7 mouse cellular contexts compared by ENCODE assay signal in genomic region chr17:32118484-32118883, GRCm38 (mm10). TPM values are rescaled to one million over a fixed set of nuclear protein-coding genes. Genes with fewer than 3 reads are reported as not detected.
DNase-seq lines count a peak whose midpoint lies in the region; ATAC-seq and TF ChIP-seq lines count a peak whose summit lies in the region.

No protein-coding gene starts in this region.

- no peaks in the 10 kb centered on the region for H3K9me3 ChIP-seq in ES-Bruce4 (replicated peaks; ENCODE audit: control insufficient read depth, insufficient read depth, low read length, poor library complexity, severe bottlenecking)
- H3K9me3 ChIP-seq in heart, postnatal 0 days (replicated peaks; ENCODE audit: control insufficient read depth, low read length): no peaks in the 10 kb centered on the region
- no peaks in the 10 kb centered on the region for H3K9me3 ChIP-seq in midbrain, embryonic 10.5 days (replicated peaks)

- H3K79me2 ChIP-seq in C2C12 (ENCODE audit: control insufficient read depth, insufficient read depth): no peaks in the 10 kb centered on the region

- ATAC-seq in heart, postnatal 0 days (ENCODE audit: insufficient read depth, low read depth): no peak

- DNase-seq in heart, postnatal 0 days (ENCODE audit: low spot score): no peak
- no peak for DNase-seq in midbrain, embryonic 10.5 days (ENCODE audit: low spot score)
- DNase-seq in adrenal gland, adult 2 months: no peak
- no peak for DNase-seq in left cerebral cortex, postnatal 14 days (ENCODE audit: low spot score in 2 of 2)
- DNase-seq in kidney, postnatal 10 days: no peak

- no peak overlapping the region for H3K4me2 ChIP-seq in heart, postnatal 0 days (ENCODE audit: low read depth, low read length)

- no peak for TF ChIP-seq EP300 in ES-Bruce4 (IDR thresholded peaks at IDR 0.05; ENCODE audit: insufficient read depth, low read depth, low read length)
- no peak for TF ChIP-seq EP300 in heart, postnatal 0 days (IDR thresholded peaks at IDR 0.05; ENCODE audit: low read depth)

- no peaks in the 10 kb centered on the region for H3K36me3 ChIP-seq in C2C12 (ENCODE audit: control insufficient read depth, insufficient read depth)
- H3K36me3 ChIP-seq in ES-Bruce4 (ENCODE audit: control insufficient read depth, insufficient read depth, low read length, poor library complexity, severe bottlenecking): no peaks in the 10 kb centered on the region
- no peaks in the 10 kb centered on the region for H3K36me3 ChIP-seq in heart, postnatal 0 days (replicated peaks; ENCODE audit: control insufficient read depth, insufficient read depth, low read length)
- peaks cover 39% of the 10 kb centered on the region for H3K36me3 ChIP-seq in midbrain, embryonic 10.5 days

- no peak for TF ChIP-seq POLR2A in ES-Bruce4 (IDR thresholded peaks at IDR 0.05; ENCODE audit: insufficient read depth, low read length)

- no peaks in the 10 kb centered on the region for H3K79me3 ChIP-seq in C2C12 (ENCODE audit: low read depth)

- no peak for TF ChIP-seq CTCF in C2C12 (IDR thresholded peaks at IDR 0.05; ENCODE audit: control insufficient read depth, insufficient read depth, insufficient read length)
- TF ChIP-seq CTCF in ES-Bruce4 (IDR thresholded peaks at IDR 0.05; ENCODE audit: low read depth, low read length): peak; percentile 24
- peak; percentile 31 for TF ChIP-seq CTCF in heart, postnatal 0 days (IDR thresholded peaks at IDR 0.05; ENCODE audit: low read depth)

- H3K9ac ChIP-seq in ES-Bruce4 (ENCODE audit: low read depth, poor library complexity, severe bottlenecking): no peak overlapping the region
- no peak overlapping the region for H3K9ac ChIP-seq in heart, postnatal 0 days (replicated peaks; ENCODE audit: low read depth, low read length)

- intact Hi-C loops in left cerebral cortex, postnatal 14 days (cut with DNase I): no loop called here

- H3K27ac ChIP-seq in ES-Bruce4 (ENCODE audit: insufficient read depth, low read length): no peak overlapping the region
- H3K27ac ChIP-seq in heart, postnatal 0 days (ENCODE audit: low read depth): no peak overlapping the region
- peak overlapping the region; percentile 33; the same call in 1 of the 2 replicates for H3K27ac ChIP-seq in midbrain, embryonic 10.5 days (replicated peaks)

- no peak overlapping the region for H3ac ChIP-seq in C2C12 (ENCODE audit: control insufficient read depth, insufficient read length, low read depth)

- WGBS in heart, postnatal 0 days: 12% methylated on average over 3 of the region's 3 CpGs
- 22% methylated on average over 3 of the region's 3 CpGs for WGBS in midbrain, embryonic 10.5 days

- H3K4me3 ChIP-seq in C2C12 (ENCODE audit: insufficient read depth, poor library complexity, severe bottlenecking) (no peak overlapping the region), ES-Bruce4 (ENCODE audit: low read depth, low read length) (no peak overlapping the region)
- H3K4me3 ChIP-seq in heart, postnatal 0 days (ENCODE audit: low read depth, low read length): no peak overlapping the region
- peak overlapping the region; percentile 23 for H3K4me3 ChIP-seq in midbrain, embryonic 10.5 days

- H3K4me1 ChIP-seq in ES-Bruce4 (ENCODE audit: control insufficient read depth, insufficient read depth, low read length): peaks cover 10% of the 10 kb centered on the region
- peaks cover 39% of the 10 kb centered on the region for H3K4me1 ChIP-seq in heart, postnatal 0 days (ENCODE audit: control insufficient read depth, insufficient read depth)
- H3K4me1 ChIP-seq in midbrain, embryonic 10.5 days: peaks cover 27% of the 10 kb centered on the region

- H3K27me3 ChIP-seq in C2C12 (ENCODE audit: control insufficient read depth, insufficient read depth, insufficient read length) (no peaks in the 10 kb centered on the region), ES-Bruce4 (ENCODE audit: control insufficient read depth, insufficient read depth, low read length, poor library complexity, severe bottlenecking) (no peaks in the 10 kb centered on the region)
- H3K27me3 ChIP-seq in heart, postnatal 0 days (ENCODE audit: control insufficient read depth, insufficient read depth, low read length): no peaks in the 10 kb centered on the region
- peaks cover 38% of the 10 kb centered on the region for H3K27me3 ChIP-seq in midbrain, embryonic 10.5 days (ENCODE audit: low read depth, poor library complexity, severe bottlenecking)

TF ChIP-seq in C2C12, 6 proteins besides CTCF, POLR2A, EP300 and RAD21:
- TF ChIP-seq USF1 (IDR thresholded peaks at IDR 0.05; ENCODE audit: low read depth) (no peak), FOSL1 (IDR thresholded peaks at IDR 0.05; ENCODE audit: insufficient read depth, low read length, poor library complexity, severe bottlenecking) (no peak), MYOD1 (IDR thresholded peaks at IDR 0.05; ENCODE audit: control insufficient read depth, insufficient read length, low read depth) (peak; percentile 28), MYOG (IDR thresholded peaks at IDR 0.05; ENCODE audit: control insufficient read depth, extremely low read depth, insufficient read length) (no peak), MAX (IDR thresholded peaks at IDR 0.05) (no peak), CEBPB (IDR thresholded peaks at IDR 0.05; ENCODE audit: low read depth) (no peak)

RNA-seq across cellular contexts. Expression of gene Notch3, which starts 48.2 kb away (rescaled TPM):
- polyA plus RNA-seq in C2C12 (2012; fragmentation: generic; extraction: Trizol) (14.8 TPM), ES-Bruce4 (2011; ENCODE audit: insufficient read depth, insufficient read length, low read depth, missing spikeins) (75.6 and 83.8 TPM in 2 replicates)
- 36.8 and 53.6 TPM in 2 replicates for total RNA-seq in heart, postnatal 0 days (2014; rRNA removed; ENCODE audit: low replicate concordance)
- 3.7 TPM in 2 replicates for polyA plus RNA-seq in heart, postnatal 0 days (2015; fragmentation: Nextera tagmentation; extraction: Ambion mirVana)
- 23.4 and 28.2 TPM in 2 replicates for polyA plus RNA-seq in midbrain, embryonic 10.5 days (2016; fragmentation: Nextera tagmentation; extraction: Ambion mirVana)
- total RNA-seq in adrenal gland, adult 2 months (2021): 10 to 100 TPM in 1 of 2 experiments, 1 to 10 TPM in 1; 5.6 to 11.7 TPM
- 35.5 and 44.3 TPM in 2 replicates for polyA plus RNA-seq in adrenal gland, adult 2 months (2012; rRNA removed)
- 10 to 100 TPM; 13.8 to 15.4 TPM for total RNA-seq in left cerebral cortex, postnatal 14 days (2021)
